Mouse (Mus musculus) olfactory bulb, adult 2 months (tissue): ENCODE data around the gene Sel1l.

Source experiments
- CTCF ChIP-seq: fragments of 200-500 bp; IDR thresholded peaks from 2 replicates; pipeline ENCODE4 v1.5.1; 2012; ENCODE audit warnings: low read depth, mild to moderate bottlenecking, low read length, moderate library complexity; ENCODE audit not compliant: insufficient read depth
- POLR2A ChIP-seq: fragments of 200-500 bp; IDR thresholded peaks from 2 replicates; pipeline ENCODE4 v1.6.1; 2012; ENCODE audit warnings: mild to moderate bottlenecking, low read depth, low read length, moderate library complexity; ENCODE audit not compliant: insufficient read depth

- TF ChIP-seq CTCF, result no peak
- no peak for TF ChIP-seq POLR2A
These were observed 4.4 kb downstream of the Sel1l start for GRCm38 (mm10) chr12:91844542-91844941.
